Mouse (Mus musculus) gastrocnemius, postnatal 25 days (tissue): ENCODE measurements at regions not wholly inside any gene's neighbourhood (a gene's known extent, or its start where the extent isn't known, plus 50 kb on each side); places are given as distances from the start of the nearest gene placed in this dataset.
"Not testable (repeated sequence)": the region's sequence is repeated elsewhere in the genome, so short reads cannot be mapped to it uniquely, and the experiment has no call there.

ENCODE experiments used
- DNase-seq: peaks from one replicate; pipeline ENCODE4 v3.0.0; 2022

DNA sequence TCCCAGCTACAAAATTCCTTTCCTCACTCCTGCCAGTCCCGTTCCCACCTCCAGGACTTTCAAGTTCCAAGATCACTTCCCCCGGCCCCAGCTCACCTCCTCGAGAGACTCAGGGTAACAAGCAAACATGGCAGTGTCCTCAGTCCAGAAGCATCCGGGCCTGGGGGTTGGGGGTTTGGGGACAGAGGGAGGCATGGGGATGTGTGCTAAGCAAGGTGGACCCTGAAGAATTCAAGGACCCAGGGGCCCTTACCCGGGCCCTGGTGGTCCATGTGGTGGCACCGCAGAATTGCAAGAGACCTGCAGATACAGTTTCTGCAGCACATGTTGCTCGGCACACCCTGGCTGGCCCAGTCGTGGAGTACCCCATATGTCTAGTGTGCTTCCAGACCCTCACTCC, 269.9 kb upstream of the Ube2e3 start:
- DNase-seq: no peak

DNA sequence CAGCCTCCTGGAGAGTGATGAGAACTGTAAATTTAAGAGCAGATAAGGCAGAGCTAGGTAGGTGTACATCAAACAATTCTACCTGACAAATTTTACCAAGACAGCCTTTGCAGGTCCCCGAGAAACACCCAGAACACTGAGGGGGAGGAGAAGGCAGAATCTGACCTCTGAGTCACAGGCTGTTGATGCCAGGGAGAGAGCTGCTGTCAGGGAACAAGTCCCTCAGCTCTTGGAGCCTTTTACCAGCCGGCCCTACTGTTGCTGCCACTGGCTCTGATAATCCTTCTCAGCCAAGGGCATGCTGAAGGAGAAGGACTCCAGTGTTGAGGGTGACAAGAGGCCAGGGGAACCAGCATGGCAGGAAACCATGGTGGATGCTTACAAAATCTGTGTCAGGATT, 271.7 kb upstream of the Ube2e3 start:
- no peak for DNase-seq

DNA sequence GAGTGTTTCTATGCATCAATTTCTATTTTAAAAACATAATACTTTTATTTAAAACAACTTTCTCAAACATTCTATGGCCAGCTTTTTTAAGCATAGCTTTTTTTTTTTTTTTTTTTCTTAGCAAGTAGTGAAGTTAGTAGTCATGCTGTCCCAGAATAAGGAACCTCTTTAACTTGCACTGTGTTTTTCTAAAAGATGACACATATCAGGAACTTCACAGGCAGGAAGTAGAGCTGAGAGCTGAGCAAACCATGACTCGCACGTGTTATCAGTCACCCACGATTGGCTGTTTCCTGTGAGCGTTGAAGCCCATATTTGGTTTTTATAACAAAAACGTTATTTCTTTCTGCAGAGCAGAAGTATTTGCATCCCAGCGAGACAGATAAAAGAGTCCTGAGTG, 287.9 kb upstream of the Ube2e3 start:
- no peak for DNase-seq

DNA sequence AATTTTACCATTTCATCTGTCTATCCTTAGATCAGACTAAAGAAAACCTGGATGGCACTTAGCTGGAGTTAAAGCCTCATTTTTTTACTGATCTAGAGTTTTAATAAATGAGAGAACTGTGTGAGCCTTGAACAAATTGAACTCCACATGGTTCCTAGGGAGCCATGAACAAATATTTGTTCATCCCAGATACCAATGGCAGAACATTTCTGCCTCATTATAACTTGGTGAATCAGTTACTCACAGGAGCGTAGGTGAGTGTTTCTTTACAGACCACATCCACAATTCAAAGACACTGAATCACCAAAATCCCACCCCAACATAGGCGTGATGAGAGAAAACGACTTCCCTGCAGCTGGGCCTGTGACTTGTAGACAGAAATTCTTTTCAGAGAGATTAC, 295.4 kb upstream of the Ube2e3 start:
- DNase-seq: no peak

DNA sequence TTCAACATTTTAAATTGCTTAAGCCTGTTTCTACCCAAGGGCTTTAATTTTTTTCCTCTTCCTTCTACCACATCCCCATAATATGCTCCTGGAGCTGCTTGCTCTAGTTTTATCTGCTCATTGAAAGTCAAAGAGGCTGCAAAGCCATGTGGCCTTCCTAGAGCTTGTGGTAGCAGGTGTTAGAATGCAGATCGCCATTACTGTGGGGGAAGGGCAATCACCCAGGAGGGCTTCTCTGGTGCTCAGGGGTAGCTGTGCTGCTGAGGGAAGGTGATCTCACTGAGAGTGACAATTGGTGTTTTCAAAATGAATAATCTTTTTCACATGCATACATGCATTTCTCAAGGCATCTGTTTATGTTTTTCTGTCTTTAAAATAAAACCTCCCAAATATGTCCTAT, 309.8 kb upstream of the Ube2e3 start:
- DNase-seq: no peak

DNA sequence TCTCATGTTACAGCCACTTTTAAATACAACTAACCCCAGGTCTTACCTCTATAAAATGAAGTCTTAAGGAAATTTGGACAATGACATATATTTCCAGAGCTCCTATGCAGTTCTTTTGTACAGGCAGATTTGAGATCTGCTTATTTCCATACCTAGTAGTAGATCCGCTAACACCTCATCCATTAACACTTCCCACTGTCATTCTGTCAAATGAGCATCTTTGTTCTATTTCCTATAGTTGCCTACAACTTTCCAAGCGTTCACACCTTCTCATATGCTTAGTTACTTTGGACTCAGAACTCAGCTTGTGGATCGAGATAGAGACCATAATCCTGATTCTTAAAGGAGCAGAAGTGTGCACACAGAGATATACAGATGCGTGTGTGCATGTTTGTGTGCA, 316.8 kb upstream of the Ube2e3 start:
- DNase-seq: no peak

DNA sequence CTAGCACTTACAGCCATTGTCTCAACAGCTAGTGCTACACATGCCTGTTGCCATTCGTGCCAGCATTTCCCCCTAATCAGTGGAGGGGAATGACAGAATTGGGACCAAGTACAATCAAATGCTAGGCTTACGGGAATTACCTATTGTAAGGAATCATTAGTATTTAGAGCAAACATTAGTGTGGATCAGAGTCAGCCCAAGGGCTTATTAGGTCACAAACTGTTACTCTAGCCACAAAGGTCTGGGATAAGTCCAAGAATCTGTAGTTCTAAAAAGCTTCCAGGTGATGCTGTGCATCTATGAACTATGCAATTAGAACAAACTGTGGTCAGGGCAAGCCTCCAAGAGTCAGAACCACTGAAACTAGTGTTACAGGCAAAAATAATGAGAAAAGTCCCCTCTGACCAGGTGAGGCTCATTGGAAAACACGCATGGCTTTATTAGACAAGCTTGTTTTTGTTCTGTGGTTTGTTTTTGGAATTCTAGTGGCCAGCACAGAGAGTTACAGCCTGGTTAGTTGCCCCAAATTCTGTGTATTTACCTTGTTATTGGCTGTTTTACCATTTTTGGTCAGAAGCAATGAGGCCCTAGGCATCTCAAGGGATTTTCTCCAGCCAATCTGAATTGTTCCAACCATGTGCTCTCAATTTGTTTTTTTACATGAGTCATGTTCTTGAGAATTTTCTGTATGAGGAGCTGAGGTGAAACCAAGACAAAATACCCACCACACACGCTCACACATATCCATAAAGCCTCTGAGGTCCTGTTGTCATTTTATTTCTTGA, 319.0 kb upstream of the Ube2e3 start:
- no peak for DNase-seq

DNA sequence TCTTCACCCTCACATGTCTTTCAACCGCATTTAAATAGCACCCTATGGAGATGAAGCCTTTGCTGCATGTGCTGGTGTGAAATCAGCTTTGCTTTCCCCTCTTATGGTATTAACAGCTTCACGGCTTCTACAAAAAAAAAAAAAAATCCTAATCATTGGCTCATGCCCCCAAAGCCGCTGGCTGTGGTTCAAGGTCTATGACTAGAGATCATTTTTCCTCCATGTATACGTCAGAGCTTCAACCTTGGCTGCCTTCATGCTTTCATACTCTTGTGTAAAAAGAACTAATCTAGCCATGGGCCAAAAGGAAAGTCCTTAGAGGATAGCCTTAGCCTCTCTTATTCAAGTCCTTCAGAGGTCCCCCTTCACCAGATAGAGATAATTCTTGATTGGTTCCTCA, 320.6 kb upstream of the Ube2e3 start:
- no peak for DNase-seq

DNA sequence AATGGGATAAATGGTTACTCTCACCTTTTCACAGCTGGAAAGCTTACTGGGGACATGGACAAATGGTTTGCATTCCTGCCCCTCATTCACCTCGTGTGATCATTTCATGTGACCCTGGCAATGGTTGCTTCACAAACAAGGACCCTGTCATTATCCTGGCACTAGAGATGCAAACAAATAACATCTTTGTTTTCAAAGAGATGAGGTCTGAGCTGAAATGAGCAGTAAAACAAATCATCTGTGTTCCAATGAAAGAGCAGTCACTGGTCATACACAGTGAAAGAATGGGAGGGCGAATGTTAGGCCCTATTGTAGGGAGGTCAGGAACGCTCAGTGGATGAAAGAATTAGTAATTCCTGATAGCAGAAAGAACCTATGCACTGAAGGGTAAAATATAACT, 327.5 kb upstream of the Ube2e3 start:
- DNase-seq: no peak

DNA sequence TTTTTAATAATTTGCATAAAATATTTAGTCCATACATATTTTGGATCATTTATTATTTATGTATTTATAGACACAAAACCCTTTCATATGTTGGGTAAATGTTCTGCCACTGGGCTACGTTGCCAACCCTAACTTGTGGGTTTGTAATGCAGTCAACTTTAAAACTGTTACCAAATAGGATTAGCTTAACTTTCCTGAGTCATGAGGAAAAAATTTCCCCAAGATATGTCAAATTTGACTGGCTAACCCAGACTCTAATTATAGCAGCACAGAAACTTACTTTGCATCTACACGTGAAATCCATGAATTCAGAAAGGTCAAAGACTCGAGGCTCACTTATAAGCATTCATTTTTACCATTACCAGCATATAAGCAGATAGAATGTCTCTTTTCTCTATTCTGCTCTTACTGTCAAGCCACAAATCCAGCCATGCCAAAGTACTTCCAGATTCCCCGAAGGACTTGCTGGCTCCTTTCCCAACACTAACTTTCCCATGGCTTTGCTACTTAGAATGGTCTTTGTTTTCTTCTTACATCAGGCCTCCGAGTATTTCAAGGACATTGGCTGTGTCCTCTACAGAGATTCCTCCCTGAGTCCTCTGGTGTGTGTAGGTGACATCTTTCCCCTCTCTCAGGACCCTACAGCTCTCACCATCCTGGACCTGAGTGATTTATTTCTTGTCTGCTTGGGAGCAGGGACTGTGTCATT, 328.2 kb upstream of the Ube2e3 start:
- DNase-seq: peak; percentile 10

DNA sequence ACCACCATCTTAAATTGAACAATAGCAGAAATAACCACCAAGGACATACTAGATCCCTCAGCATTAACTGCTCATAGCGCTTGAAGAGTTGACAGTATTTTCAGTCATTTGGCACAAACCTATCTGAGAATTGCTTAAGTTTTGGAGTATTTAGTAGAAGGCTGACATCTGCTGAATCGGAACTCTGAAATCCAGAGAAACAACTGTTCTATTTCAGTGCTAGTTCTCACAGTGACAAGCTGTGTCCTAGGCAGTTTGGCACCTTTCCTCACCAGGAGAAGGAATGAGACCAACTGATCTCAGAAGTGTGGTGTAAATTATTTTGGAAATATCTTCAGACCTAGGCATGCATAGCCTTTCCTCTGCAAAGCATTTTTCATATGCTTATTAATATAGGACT, 330.4 kb upstream of the Ube2e3 start:
- no peak for DNase-seq

DNA sequence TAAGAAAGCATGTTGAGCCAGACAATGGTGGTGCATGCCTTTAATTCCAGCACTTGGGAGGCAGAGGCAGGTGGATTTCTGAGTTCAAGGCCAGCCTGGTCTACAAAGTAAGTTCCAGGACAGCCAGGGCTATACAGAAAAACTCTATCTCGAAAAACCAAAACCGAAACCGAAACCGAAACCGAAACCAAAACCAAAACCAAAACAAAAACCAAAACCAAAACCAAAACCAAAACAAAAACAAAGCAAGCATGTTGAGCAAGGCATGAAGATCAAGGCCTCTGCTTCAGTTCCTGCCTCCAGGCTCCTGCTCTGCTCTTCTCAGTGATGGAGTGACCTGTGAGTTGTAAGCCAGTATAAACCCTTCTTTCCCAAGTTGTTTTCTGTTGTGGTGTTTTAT, 334.0 kb upstream of the Ube2e3 start:
- DNase-seq: not testable (repeated sequence)

DNA sequence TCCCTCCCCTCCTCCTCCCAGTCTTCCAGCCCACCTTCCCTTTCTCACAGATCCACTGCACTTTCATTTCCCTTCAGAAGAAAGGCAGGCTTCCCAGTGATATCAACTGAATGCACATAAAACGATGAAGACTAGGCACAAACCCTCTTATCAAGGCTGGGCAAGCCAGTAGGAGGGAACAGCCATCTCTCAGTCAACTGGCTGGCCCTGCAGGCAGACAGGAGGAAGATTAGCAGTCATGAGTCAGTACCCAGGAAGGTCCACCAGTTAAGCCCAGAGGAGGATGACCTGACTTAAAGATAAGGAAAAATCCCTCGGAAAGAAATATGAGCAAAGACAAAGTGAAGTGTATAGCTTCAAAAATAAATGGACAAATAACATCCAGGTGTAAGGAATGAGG, 337.4 kb upstream of the Ube2e3 start:
- no peak for DNase-seq

DNA sequence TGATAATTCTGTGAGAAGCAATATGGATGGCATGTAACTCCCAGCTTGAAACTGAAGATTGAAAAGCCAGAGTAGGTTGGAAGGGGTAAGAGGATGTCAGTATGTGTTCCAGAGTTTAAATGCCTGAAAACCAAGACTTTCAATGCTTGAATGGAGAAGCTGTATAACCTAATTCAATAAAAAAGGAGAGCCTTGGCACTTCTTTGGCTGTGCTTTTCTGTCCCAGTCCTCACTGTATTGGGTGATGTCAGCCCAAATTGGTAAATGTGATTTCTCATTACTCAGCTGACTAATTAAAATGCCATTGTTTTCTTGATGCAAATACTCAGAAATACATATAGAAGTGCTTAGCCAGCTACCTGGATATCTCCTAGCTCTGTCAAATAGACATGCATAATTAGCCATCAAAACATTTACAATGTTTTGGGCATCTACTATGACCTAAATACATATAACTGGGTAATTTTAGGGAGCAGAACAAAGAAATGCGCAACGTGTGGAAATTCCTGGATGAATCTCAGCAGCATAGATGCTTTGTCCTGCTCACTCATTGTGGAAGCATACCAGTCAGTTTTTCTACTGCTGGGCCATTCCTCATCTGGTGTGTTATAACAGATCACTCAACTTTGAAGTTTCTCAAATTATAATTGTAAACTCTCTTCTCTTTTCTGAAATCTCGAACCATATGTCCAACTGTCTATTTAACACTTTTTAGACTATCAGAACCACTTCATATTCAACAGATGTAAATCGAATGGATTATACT, 347.5 kb upstream of the Ube2e3 start:
- DNase-seq: no peak

DNA sequence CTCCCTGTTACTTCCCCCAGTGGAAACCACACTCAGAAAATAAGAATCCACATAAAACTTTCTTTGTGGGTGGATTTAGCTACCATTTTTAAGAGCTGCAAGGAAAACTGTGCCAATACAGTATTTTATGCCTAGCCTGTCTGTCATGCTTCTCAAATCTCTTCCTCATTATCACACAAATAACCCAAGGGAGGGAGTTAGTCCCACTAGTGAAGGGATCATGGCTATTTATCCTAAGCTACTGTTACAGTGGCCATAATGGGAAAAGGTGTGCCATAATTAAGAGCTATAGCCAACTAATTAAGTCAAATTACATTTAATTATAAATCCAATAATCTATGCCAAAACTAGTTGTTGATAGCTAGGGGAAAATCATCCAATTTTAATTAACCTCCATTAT, 374.8 kb upstream of the Ube2e3 start:
- DNase-seq: no peak

DNA sequence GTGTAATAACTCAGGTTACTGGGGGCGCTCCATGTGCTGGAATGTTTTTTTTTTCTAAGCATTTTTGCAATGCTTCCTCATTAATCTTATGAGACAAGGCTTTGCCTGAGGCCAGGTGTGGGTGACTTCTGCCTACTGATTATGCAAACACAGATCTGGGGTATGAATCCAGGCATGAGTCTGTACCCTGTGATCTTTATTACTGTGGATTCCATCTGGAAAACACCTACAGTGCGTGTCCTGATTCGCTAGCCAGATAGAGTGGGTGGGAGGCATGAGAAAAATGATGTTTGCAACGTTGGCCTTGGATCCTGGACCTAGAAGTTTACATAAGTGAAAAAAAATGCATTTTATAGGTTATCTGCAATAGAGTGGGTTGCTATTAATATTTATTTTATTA, 387.9 kb upstream of the Ube2e3 start:
- DNase-seq: no peak

DNA sequence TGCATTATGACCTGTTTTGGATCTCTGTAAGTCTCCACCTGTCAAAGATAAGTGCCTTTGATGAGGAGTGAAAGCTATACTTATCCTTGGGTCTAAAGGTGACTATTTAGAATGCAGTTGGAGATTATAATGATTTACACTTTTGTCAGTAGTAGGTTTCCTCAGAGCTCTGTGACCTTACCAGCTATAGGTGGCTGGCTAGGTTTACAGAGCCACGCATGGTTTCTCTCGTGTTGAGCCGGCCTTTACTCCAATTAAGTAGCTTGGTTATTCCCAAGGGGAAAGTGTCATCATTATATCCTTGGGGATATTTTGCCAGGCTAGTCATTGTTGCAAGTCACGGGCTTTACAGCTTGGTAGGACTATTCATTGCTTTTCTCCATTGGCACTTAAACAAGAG, 408.5 kb upstream of the Ube2e3 start:
- no peak for DNase-seq

DNA sequence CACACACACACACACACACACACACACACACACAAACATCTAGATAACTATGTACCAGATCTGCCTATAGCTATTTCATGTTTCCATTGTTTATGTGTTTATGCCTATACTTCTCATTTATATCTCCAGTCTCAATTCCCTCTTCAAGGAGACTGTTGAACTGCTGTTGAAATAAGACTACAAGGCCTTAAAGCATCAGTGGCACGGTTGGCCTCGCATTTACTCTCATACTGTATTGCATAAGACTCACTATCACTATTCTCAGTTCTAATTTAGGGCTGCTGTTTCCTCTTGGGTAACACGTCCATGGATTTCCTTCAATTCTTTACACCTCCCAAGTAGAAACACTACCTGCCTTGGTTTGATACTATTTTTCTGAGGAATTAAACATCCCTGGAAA, 414.5 kb upstream of the Ube2e3 start:
- DNase-seq: no peak

DNA sequence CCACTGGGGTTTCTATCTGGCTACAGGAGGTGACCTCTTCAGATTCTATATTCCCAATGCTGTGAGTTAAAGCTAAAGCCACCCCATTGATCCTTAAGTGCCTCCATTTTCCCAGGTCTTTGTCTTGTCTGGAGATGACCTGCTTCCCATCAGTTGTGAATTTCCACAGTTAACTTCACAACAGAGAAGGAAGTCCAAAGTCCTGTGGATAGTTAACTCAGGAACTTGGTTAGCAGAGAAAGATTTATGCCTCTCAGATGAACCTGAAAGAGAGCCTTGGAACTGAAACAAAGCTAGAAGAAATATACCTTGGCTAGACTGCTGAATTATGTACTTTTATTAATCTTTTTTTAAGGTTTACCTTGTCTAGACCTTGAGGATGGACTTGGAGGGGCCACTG, 431.1 kb upstream of the Ube2e3 start:
- no peak for DNase-seq

DNA sequence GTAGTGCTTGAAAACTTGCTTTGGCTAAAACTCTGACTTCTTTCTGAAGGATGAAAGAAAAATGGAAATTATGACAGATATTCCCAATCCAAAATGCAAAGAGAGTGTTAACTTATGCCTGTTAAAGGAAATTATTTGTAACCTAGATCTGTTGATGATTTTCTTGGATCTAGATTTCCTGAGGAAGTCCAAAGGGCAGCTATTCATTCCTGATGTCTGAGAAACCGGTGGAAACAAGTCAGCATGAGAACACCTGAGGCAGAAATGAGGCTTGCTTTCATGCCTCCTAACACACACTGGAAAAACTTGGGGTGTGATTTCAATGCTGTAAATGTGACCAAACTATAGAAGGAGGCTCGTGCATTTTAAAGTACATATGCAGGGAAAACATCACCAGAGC, 432.9 kb upstream of the Ube2e3 start:
- DNase-seq: no peak

DNA sequence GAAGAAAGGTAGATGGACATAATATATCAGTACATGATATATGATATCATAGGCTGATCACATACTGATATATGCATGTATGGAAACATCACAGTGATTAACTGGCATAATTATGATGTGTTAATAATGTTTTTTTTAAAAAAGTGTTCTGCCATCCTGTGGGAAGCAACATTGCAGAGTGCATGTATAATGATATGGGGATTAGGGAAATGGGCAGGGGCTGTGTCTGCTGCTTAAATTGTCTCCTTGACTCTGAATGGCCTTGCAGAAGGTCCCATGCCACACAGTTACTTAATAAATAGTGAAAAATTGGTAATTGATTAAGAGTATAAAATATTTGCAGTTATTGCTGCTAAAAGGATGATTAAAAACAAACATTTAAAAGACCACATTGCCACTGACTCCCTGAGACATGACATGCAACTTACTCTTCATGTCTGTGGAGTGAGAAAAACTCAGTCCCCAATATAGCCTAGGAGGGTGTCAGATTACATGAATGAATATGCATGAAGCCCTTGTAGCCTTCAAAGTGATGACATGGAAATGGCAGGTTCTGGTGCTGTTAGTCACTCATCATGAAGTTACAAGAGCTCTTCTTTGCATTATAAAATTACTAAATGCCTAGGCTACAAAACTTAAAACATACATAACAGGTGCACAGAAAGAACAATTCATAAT, 440.1 kb upstream of the Ube2e3 start:
- no peak for DNase-seq

DNA sequence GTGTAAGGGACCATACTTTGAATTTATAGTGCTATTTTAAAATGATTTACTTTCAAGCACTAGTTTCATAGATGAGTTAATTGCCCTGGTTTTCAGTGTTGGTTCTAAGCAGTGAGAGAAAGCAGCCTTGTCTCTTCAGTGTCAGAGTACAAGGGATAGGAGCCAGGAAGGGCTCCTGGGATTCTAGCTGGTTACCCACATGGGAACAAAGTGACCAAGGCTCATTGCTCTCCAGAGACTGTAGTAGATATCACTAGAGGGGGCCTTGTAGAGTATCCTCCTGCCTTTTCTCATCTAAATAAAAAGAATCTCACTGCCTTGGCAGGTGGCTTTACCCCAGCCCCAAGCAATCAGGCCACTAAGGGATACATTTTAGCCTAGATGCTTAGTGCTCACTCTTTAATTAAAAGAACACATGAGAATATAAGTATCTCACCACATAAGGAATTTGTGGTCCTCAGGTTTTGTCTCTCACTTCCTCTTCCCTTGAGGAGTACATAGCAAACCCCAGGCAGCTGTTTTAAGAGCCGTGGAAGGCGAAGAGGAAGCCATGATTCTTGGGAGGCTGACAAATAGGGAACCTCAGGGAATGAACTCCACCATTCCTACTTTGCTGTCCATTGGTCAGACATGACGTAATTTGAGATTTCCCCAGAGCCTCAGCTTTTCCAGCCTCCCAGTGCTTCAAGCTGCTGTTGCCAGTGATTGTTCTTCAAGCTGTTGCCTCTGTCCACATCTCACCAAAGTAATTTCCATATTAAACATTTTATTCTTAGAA, 449.2 kb upstream of the Ube2e3 start:
- DNase-seq: peak; percentile 48
